Mouse (Mus musculus) embryo, embryonic 10.5 days (tissue): ENCODE measurements at regions not wholly inside any gene's neighbourhood (a gene's known extent, or its start where the extent isn't known, plus 50 kb on each side); places are given as distances from the start of the nearest gene placed in this dataset.

Experiments used
- DNase-seq: peaks from one replicate; pipeline ENCODE4 v3.0.0-alpha.2; 2015; ENCODE audit warnings: low spot score

GRCm38 (mm10) chr3:57910020-57910419 lies 62.1 kb upstream of the Pfn2 start:
- DNase-seq: no peak

- DNase-seq: peak; percentile 40
Observed at GRCm38 (mm10) chr3:57911831-57912596, 64.1 kb upstream of the Pfn2 start.

DNA sequence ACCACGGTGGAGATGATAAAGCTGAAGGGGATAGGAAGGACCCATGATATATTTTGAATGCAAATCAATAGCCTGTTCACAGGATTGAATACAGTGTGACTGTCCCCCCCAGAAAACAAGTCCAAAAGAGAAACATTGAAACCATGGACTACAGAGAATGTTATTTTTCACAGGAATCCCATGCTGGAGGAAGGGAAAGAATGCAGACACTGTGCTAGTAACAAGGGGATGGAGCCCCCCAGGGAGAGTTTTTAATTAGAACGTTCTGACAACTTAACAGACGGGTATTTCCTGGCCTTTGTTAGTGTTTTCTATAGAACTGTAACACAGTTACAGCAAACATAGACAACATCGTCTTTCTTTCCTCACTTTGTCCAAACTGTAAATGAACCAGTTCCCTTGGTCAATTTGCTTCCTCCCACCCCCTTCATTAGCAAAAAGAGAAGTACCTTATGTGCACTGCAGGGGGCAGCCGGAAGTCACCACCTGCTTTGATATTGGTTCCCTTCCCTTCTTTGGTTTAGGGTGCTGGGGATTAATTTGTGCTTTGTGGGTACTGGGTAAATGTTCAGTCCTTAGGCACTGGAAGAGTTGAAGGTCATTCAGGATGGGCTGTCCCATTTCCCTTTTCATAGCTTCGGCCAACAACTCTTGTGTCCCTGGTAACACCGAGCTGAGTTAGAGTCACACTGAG lies 64.9 kb upstream of the Pfn2 start:
- no peak for DNase-seq

- no peak for DNase-seq
Observed at GRCm38 (mm10) chr3:57914687-57915086, 66.8 kb upstream of the Pfn2 start.

- no peak for DNase-seq
Observed at GRCm38 (mm10) chr3:57918913-57919312, 71.0 kb upstream of the Pfn2 start.

DNA sequence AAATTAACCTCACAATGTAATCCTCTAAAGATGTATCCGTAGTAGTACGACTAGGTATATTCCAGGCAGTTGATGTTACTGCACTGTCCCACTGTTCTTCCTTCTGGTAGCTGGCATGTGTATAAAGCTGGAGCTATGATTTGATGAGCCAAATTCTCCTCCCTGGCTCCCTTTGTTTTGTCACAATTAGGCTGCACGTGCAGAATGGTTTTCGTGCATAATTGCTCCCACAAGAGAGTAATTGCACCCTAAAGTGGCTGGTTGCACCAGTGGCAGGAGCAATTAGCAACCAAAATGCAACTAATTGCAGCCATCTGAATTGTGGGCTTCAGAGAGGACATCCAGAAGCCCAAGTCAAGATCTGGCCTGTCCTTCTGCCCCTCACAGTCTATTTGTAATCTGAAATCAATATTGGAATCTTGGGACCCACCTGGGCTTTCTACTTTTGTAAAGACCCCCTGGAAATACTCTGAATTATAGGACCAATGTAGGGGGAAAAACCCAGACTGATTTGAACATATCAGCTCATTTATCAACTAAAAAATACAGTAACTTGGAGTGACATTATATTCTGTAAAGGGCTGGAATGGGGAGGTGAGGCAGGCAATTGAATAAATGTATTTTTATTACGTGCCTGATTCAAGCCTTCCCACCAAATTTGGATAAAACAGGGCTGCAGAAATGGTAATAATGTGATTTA lies 71.7 kb upstream of the Pfn2 start:
- no peak for DNase-seq

GRCm38 (mm10) chr3:57920090-57920432 lies 72.2 kb upstream of the Pfn2 start:
- no peak for DNase-seq

- DNase-seq: no peak
Observed at GRCm38 (mm10) chr3:57921071-57921882, 73.4 kb upstream of the Pfn2 start.

GRCm38 (mm10) chr3:57923061-57923460 lies 75.2 kb upstream of the Pfn2 start:
- no peak for DNase-seq

GRCm38 (mm10) chr3:57932657-57933539 lies 85.0 kb upstream of the Pfn2 start:
- DNase-seq: no peak

- DNase-seq: no peak
Observed at GRCm38 (mm10) chr3:57935042-57935610, 87.2 kb upstream of the Pfn2 start.

- no peak for DNase-seq
Observed at GRCm38 (mm10) chr3:57940504-57941381, 92.9 kb upstream of the Pfn2 start.

GRCm38 (mm10) chr3:57944698-57945097 lies 96.8 kb upstream of the Pfn2 start:
- DNase-seq: no peak

- no peak for DNase-seq
Observed at GRCm38 (mm10) chr3:57945765-57946164, 97.9 kb upstream of the Pfn2 start.

GRCm38 (mm10) chr3:57947331-57947730 lies 99.5 kb upstream of the Pfn2 start:
- no peak for DNase-seq

- no peak for DNase-seq
Observed at GRCm38 (mm10) chr3:57948720-57949119, 100.8 kb upstream of the Pfn2 start.

GRCm38 (mm10) chr3:57950431-57951331 lies 102.8 kb upstream of the Pfn2 start:
- peak; percentile 8 for DNase-seq

DNA sequence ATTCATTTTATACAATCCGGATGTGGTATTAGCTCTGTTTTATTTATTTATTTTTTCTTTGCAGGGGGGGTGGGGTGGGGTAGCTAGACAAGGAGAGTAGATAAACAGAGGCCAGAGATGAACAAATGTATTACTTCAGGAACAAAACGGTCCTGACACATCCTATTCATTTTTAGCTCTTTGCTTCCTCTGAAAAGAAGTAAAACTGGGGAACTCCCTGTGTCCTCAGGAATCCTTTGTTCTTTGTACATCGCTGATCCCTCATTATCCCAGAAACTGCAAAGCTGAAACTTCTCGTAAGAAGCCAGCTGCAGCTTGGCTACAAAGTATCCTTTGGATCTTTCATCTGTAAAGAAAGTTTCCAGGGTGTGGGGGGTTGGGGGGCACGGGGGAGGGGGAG lies 103.6 kb upstream of the Pfn2 start:
- DNase-seq: peak; percentile 27

- no peak for DNase-seq
Observed at GRCm38 (mm10) chr3:57957352-57957751, 109.5 kb upstream of the Pfn2 start.
